Mouse (Mus musculus): ENCODE results near the gene Raver1. TPM values are rescaled to one million over a fixed set of nuclear protein-coding genes. Genes with fewer than 3 reads are reported as not detected.

Raver1 gene
- polyA plus RNA-seq, 1 experiment from 2014 or later, result 57.7 TPM

- peak within 1 kb of the TSS; percentile 62 for H3K4me3 ChIP-seq (ENCODE audit: low read length)
- peaks cover 43% of the 10 kb centered on the region for H3K4me1 ChIP-seq (ENCODE audit: control insufficient read depth, insufficient read depth, low read length)
- peaks cover 32% of the 10 kb centered on the region for H3K27me3 ChIP-seq (replicated peaks; ENCODE audit: control insufficient read depth, insufficient read depth, low read length)
- H3K36me3 ChIP-seq (ENCODE audit: control insufficient read depth, insufficient read depth, low read length), result no peaks in the 10 kb centered on the region
- H3K27ac ChIP-seq (ENCODE audit: low read length), result no peak within 1 kb of the TSS
- WGBS, result 2% methylated on average over 37 of the region's 37 CpGs
- no peaks in the 10 kb centered on the region for H3K9me3 ChIP-seq (ENCODE audit: control insufficient read depth, low read length)
- peak; percentile 47 for ATAC-seq
- peak within 1 kb of the TSS; percentile 60 for H3K9ac ChIP-seq (ENCODE audit: low read depth, low read length)
- H3K4me2 ChIP-seq (ENCODE audit: low read depth, low read length), result peak within 1 kb of the TSS; percentile 97
Measured at GRCm38 (mm10) chr9:21029291-21030054, 62.3 kb downstream of the Raver1 start, which contains the start of gene Icam4. Gene Icam4, plus strand, starts transcription at chr9:21029373.

- Histone ChIP-seq H3K36me3 (ENCODE audit: control insufficient read depth, insufficient read depth, low read length) (no peaks in the 10 kb centered on the region), H3K27ac (ENCODE audit: low read length) (no peak overlapping the region), H3K4me1 (ENCODE audit: control insufficient read depth, insufficient read depth, low read length) (peaks cover 42% of the 10 kb centered on the region), H3K9ac (ENCODE audit: low read depth, low read length) (no peak overlapping the region), H3K4me3 (ENCODE audit: low read length) (no peak overlapping the region), H3K4me2 (ENCODE audit: low read depth, low read length) (no peak overlapping the region), H3K27me3 (replicated peaks; ENCODE audit: control insufficient read depth, insufficient read depth, low read length) (peaks cover 27% of the 10 kb centered on the region), H3K9me3 (ENCODE audit: control insufficient read depth, low read length) (no peaks in the 10 kb centered on the region)
- no peak for ATAC-seq
- 66% methylated on average over 6 of the region's 6 CpGs for WGBS
Measured at GRCm38 (mm10) chr9:21028560-21029110, 63.2 kb downstream of the Raver1 start.

GRCm38 (mm10) chr9:21027774-21028290 lies 64.0 kb downstream of the Raver1 start:
- Histone ChIP-seq H3K4me2 (ENCODE audit: low read depth, low read length) (no peak overlapping the region), H3K9ac (ENCODE audit: low read depth, low read length) (no peak overlapping the region), H3K9me3 (ENCODE audit: control insufficient read depth, low read length) (no peaks in the 10 kb centered on the region), H3K27ac (ENCODE audit: low read length) (no peak overlapping the region), H3K4me3 (ENCODE audit: low read length) (no peak overlapping the region), H3K36me3 (ENCODE audit: control insufficient read depth, insufficient read depth, low read length) (no peaks in the 10 kb centered on the region), H3K4me1 (ENCODE audit: control insufficient read depth, insufficient read depth, low read length) (peaks cover 37% of the 10 kb centered on the region), H3K27me3 (replicated peaks; ENCODE audit: control insufficient read depth, insufficient read depth, low read length) (peaks cover 20% of the 10 kb centered on the region)
- 61% methylated on average over 8 of the region's 8 CpGs for WGBS
- no peak for ATAC-seq

GRCm38 (mm10) chr9:21026849-21027248 lies 65.0 kb downstream of the Raver1 start:
- no peak for ATAC-seq
- Histone ChIP-seq H3K9ac (ENCODE audit: low read depth, low read length) (no peak overlapping the region), H3K4me3 (ENCODE audit: low read length) (no peak overlapping the region), H3K4me2 (ENCODE audit: low read depth, low read length) (no peak overlapping the region), H3K27ac (ENCODE audit: low read length) (no peak overlapping the region), H3K27me3 (replicated peaks; ENCODE audit: control insufficient read depth, insufficient read depth, low read length) (peaks cover 11% of the 10 kb centered on the region), H3K4me1 (ENCODE audit: control insufficient read depth, insufficient read depth, low read length) (peaks cover 27% of the 10 kb centered on the region), H3K36me3 (ENCODE audit: control insufficient read depth, insufficient read depth, low read length) (no peaks in the 10 kb centered on the region), H3K9me3 (ENCODE audit: control insufficient read depth, low read length) (no peaks in the 10 kb centered on the region)
- WGBS, result 76% methylated on average over 12 of the region's 12 CpGs

- Histone ChIP-seq H3K4me1 (ENCODE audit: control insufficient read depth, insufficient read depth, low read length) (peaks cover 14% of the 10 kb centered on the region), H3K4me2 (ENCODE audit: low read depth, low read length) (no peak overlapping the region), H3K36me3 (ENCODE audit: control insufficient read depth, insufficient read depth, low read length) (no peaks in the 10 kb centered on the region), H3K4me3 (ENCODE audit: low read length) (no peak overlapping the region), H3K27ac (ENCODE audit: low read length) (no peak overlapping the region), H3K27me3 (replicated peaks; ENCODE audit: control insufficient read depth, insufficient read depth, low read length) (peaks cover 7% of the 10 kb centered on the region), H3K9me3 (ENCODE audit: control insufficient read depth, low read length) (no peaks in the 10 kb centered on the region), H3K9ac (ENCODE audit: low read depth, low read length) (no peak overlapping the region)
- ATAC-seq, result no peak
- 53% methylated on average over 19 of the region's 19 CpGs for WGBS
Measured at GRCm38 (mm10) chr9:21025258-21025810, 66.5 kb downstream of the Raver1 start.

MicroRNAs within 50 kb of the gene (microRNA counts, 519-probe panel; counts per million panel counts)
- microRNA mmu-miR-1900, result 2,695 counts per million, percentile 67 among the panel's probes with 10 or more counts

Small RNA genes lying within 50 kb of the gene (microRNA-seq; reads per million reads assigned to microRNA genes)
- not detected for gene Mir1900
- gene Mir7082, result not detected

Other genes starting within 250 kb of the Raver1 start
- gene A230050P20Rik, start 223.4 kb downstream of the Raver1 start, polyA plus RNA-seq (2015; fragmentation: Nextera tagmentation; extraction: Ambion mirVana), result 16.2 and 18.3 TPM in 2 replicates
- 10.7 and 11.2 TPM in 2 replicates for gene Angptl6, start 212.3 kb downstream of the Raver1 start, polyA plus RNA-seq (2015; fragmentation: Nextera tagmentation; extraction: Ambion mirVana)
- 79.5 and 97.6 TPM in 2 replicates for gene Ppan, start 203.8 kb downstream of the Raver1 start, polyA plus RNA-seq (2015; fragmentation: Nextera tagmentation; extraction: Ambion mirVana)
- 261 and 297 TPM in 2 replicates for gene Eif3g, start 193.4 kb downstream of the Raver1 start, polyA plus RNA-seq (2015; fragmentation: Nextera tagmentation; extraction: Ambion mirVana)
- 56.3 and 56.9 TPM in 2 replicates for gene Dnmt1, start 132.1 kb downstream of the Raver1 start, polyA plus RNA-seq (2015; fragmentation: Nextera tagmentation; extraction: Ambion mirVana)
- 24.3 and 24.4 TPM in 2 replicates for gene S1pr2, start 115.2 kb downstream of the Raver1 start, polyA plus RNA-seq (2015; fragmentation: Nextera tagmentation; extraction: Ambion mirVana)
- gene Mrpl4, start 89.3 kb downstream of the Raver1 start, polyA plus RNA-seq (2015; fragmentation: Nextera tagmentation; extraction: Ambion mirVana), result 165 and 181 TPM in 2 replicates
- gene Icam1, start 76.0 kb downstream of the Raver1 start, polyA plus RNA-seq (2015; fragmentation: Nextera tagmentation; extraction: Ambion mirVana), result 12.7 and 13.7 TPM in 2 replicates
- gene Icam4, start 62.6 kb downstream of the Raver1 start, polyA plus RNA-seq (2015; fragmentation: Nextera tagmentation; extraction: Ambion mirVana), result 1.8 and 5.4 TPM in 2 replicates
- gene Icam5, start 59.9 kb downstream of the Raver1 start, polyA plus RNA-seq (2015; fragmentation: Nextera tagmentation; extraction: Ambion mirVana), result 0.09 and 0.10 TPM in 2 replicates
- gene Zglp1, start 24.9 kb downstream of the Raver1 start, polyA plus RNA-seq (2015; fragmentation: Nextera tagmentation; extraction: Ambion mirVana), result 0.51 and 1.3 TPM in 2 replicates
- gene Gm49373, start 18.9 kb downstream of the Raver1 start, polyA plus RNA-seq (2015; fragmentation: Nextera tagmentation; extraction: Ambion mirVana), result 0.44 and 0.55 TPM in 2 replicates
- gene Fdx1l, start 18.4 kb downstream of the Raver1 start, polyA plus RNA-seq (2015; fragmentation: Nextera tagmentation; extraction: Ambion mirVana), result 63.3 and 69.8 TPM in 2 replicates
- 2.5 and 2.9 TPM in 2 replicates for gene Gm38431, start within 50 bp of the Raver1 start, polyA plus RNA-seq (2015; fragmentation: Nextera tagmentation; extraction: Ambion mirVana)
- gene Tyk2, start 39.2 kb upstream of the Raver1 start, polyA plus RNA-seq (2015; fragmentation: Nextera tagmentation; extraction: Ambion mirVana), result 17.0 and 18.1 TPM in 2 replicates
- 247 and 261 TPM in 2 replicates for gene Cdc37, start 58.0 kb upstream of the Raver1 start, polyA plus RNA-seq (2015; fragmentation: Nextera tagmentation; extraction: Ambion mirVana)
- gene Pde4a, start 73.7 kb upstream of the Raver1 start, polyA plus RNA-seq (2015; fragmentation: Nextera tagmentation; extraction: Ambion mirVana), result 6.2 and 7.8 TPM in 2 replicates
- 58.1 and 59.7 TPM in 2 replicates for gene Keap1, start 147.4 kb upstream of the Raver1 start, polyA plus RNA-seq (2015; fragmentation: Nextera tagmentation; extraction: Ambion mirVana)
- 0.06 TPM in 1 of 2 replicates, not detected in the other for gene S1pr5, start 156.4 kb upstream of the Raver1 start, polyA plus RNA-seq (2015; fragmentation: Nextera tagmentation; extraction: Ambion mirVana)
- gene Atg4d, start 173.3 kb upstream of the Raver1 start, polyA plus RNA-seq (2015; fragmentation: Nextera tagmentation; extraction: Ambion mirVana), result 62.1 and 62.3 TPM in 2 replicates
- 12.3 and 13.2 TPM in 2 replicates for gene Kri1, start 196.0 kb upstream of the Raver1 start, polyA plus RNA-seq (2015; fragmentation: Nextera tagmentation; extraction: Ambion mirVana)
- gene Cdkn2d, start 199.4 kb upstream of the Raver1 start, polyA plus RNA-seq (2015; fragmentation: Nextera tagmentation; extraction: Ambion mirVana), result 40.2 and 42.5 TPM in 2 replicates
- gene Ap1m2, start 220.3 kb upstream of the Raver1 start, polyA plus RNA-seq (2015; fragmentation: Nextera tagmentation; extraction: Ambion mirVana), result 158 and 172 TPM in 2 replicates
- gene Slc44a2, start 228.7 kb upstream of the Raver1 start, polyA plus RNA-seq (2015; fragmentation: Nextera tagmentation; extraction: Ambion mirVana), result 44.6 and 50.2 TPM in 2 replicates

Measured in intestine, embryonic 16.5 days (tissue).